Mouse (Mus musculus) hindbrain, embryonic 16.5 days (tissue): Measurements from ENCODE around the gene Oat. TPM values are rescaled to one million over a fixed set of nuclear protein-coding genes. Genes with fewer than 3 reads are reported as not detected.

Experiments used
- ATAC-seq: fragments of 200-750 bp; cut with Nextera tagmentation; 2 replicates; pipeline ENCODE4 v1.8.0; 2017; ENCODE audit warnings: moderate TSS enrichment, moderate library complexity
- H3K27ac ChIP-seq: fragments of 300-500 bp; sonication (generic); 2 replicates; pipeline ENCODE4 v1.5.1; 2014; ENCODE audit warnings: low read depth, mild to moderate bottlenecking, control low read depth, low read length, moderate library complexity
- H3K27me3 ChIP-seq: fragments of 300-500 bp; sonication (generic); replicated peaks from 2 replicates; pipeline ENCODE4 v1.6.1; 2014; ENCODE audit warnings: low read length; ENCODE audit not compliant: control insufficient read depth, insufficient read depth
- H3K36me3 ChIP-seq: fragments of 300-500 bp; sonication (generic); 2 replicates; pipeline ENCODE4 v1.6.1; 2014; ENCODE audit warnings: mild to moderate bottlenecking, low read length, moderate library complexity, mixed read lengths; ENCODE audit not compliant: control insufficient read depth, insufficient read depth
- H3K4me1 ChIP-seq: fragments of 300-500 bp; sonication (generic); 2 replicates; pipeline ENCODE4 v1.6.1; 2014; ENCODE audit warnings: low read depth, low read length; ENCODE audit not compliant: control insufficient read depth, insufficient read depth
- H3K4me2 ChIP-seq: fragments of 300-500 bp; sonication (generic); 2 replicates; pipeline ENCODE4 v1.6.1; 2014; ENCODE audit warnings: mild to moderate bottlenecking, low read length, control low read depth, moderate library complexity
- H3K4me3 ChIP-seq: fragments of 300-500 bp; sonication (generic); 2 replicates; pipeline ENCODE4 v1.5.1; 2014; ENCODE audit warnings: mild to moderate bottlenecking, low read length, control low read depth, moderate library complexity
- H3K9ac ChIP-seq: fragments of 300-500 bp; sonication (generic); 2 replicates; pipeline ENCODE4 v1.6.1; 2014; ENCODE audit warnings: low read depth, mild to moderate bottlenecking, control low read depth, low read length, moderate library complexity
- H3K9me3 ChIP-seq: fragments of 300-500 bp; sonication (generic); 2 replicates; pipeline ENCODE4 v1.6.1; 2014; ENCODE audit warnings: mild to moderate bottlenecking, low read length, moderate library complexity; ENCODE audit not compliant: control insufficient read depth
- WGBS: fragments of 180-500 bp; shearing (Covaris S2); extraction: QIAGEN DNeasy Blood & Tissue Kit; methylation state at CpG from one replicate; pipeline ENCODE4 v1.1.7; 2014; 5-methylcytosine and 5-hydroxymethylcytosine counted together
- polyA plus RNA-seq: library from polyadenylated mRNA; unstranded; fragments of >200 nt; fragmentation: Nextera tagmentation; extraction: Ambion mirVana; gene quantifications from 2 replicates; pipeline ENCODE4 v1.2.1, GENCODE M21; 2015

Gene Oat
- polyA plus RNA-seq, 1 experiment from 2014 or later: 133 TPM

GRCm38 (mm10) chr7:132576891-132577290 is 693 bp upstream of the Oat start:
- ATAC-seq: no peak
- peak overlapping the region; percentile 80 for H3K4me2 ChIP-seq
- H3K9me3 ChIP-seq: no peaks in the 10 kb centered on the region
- no peak overlapping the region for H3K27ac ChIP-seq
- WGBS: 65% methylated on average over 4 of the region's 4 CpGs
- H3K27me3 ChIP-seq: no peaks in the 10 kb centered on the region
- H3K36me3 ChIP-seq: no peaks in the 10 kb centered on the region
- H3K4me3 ChIP-seq: no peak overlapping the region
- no peak overlapping the region for H3K9ac ChIP-seq
- peaks cover 4% of the 10 kb centered on the region for H3K4me1 ChIP-seq

DNA sequence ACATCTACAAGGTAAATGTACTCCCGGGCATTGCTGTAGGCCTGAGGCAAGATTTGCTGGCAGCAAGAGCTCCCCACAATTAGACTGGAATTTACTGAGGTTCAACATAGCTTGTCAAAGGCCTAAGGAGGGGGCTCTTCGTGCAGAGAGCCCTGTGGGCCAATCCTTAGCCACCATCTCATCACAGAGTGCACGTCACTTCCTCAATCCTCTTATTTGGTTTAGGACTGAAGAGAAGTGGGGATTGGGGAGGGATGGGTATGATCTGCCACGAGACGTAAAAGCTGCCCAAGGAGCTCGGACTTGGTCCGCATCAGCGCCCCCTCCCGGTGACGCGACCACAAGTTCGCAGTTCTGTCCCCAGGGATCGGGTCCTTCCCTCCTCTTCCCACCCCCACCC is 575 bp downstream of the Oat start:
- peak; percentile 89 for ATAC-seq
- Histone ChIP-seq H3K27ac (peak overlapping the region; percentile 92), H3K9ac (peak overlapping the region; percentile 77), H3K4me2 (peak overlapping the region; percentile 80), H3K4me1 (peaks cover 7% of the 10 kb centered on the region), H3K9me3 (no peaks in the 10 kb centered on the region), H3K4me3 (peak overlapping the region; percentile 88), H3K27me3 (no peaks in the 10 kb centered on the region), H3K36me3 (no peaks in the 10 kb centered on the region)
- WGBS: 0% methylated on average over 13 of the region's 13 CpGs

DNA sequence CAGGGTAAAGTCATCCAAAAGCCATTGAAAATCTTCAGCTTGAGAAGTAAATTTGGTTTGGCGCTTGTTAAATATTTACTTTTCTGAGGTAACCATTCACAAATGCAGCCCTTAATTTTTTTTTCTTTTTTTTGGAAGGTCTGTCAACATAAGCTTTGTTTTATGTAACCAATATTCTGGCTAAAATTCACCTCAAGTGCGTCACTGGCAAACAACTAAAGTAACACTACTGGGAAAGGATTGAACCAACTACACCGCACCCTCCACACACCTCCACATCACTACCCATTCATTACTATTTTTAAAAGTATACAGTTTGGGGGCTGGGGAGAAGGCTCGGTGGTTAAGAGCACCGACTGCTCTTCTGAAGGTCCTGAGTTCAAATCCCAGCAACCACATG is 1.6 kb downstream of the Oat start:
- H3K36me3 ChIP-seq: no peaks in the 10 kb centered on the region
- peaks cover 7% of the 10 kb centered on the region for H3K4me1 ChIP-seq
- H3K27ac ChIP-seq: no peak overlapping the region
- H3K9me3 ChIP-seq: no peaks in the 10 kb centered on the region
- no peak overlapping the region for H3K4me3 ChIP-seq
- no peak for ATAC-seq
- H3K27me3 ChIP-seq: no peaks in the 10 kb centered on the region
- no peak overlapping the region for H3K4me2 ChIP-seq
- H3K9ac ChIP-seq: no peak overlapping the region
- WGBS: 89% methylated on average over 5 of the region's 5 CpGs

DNA sequence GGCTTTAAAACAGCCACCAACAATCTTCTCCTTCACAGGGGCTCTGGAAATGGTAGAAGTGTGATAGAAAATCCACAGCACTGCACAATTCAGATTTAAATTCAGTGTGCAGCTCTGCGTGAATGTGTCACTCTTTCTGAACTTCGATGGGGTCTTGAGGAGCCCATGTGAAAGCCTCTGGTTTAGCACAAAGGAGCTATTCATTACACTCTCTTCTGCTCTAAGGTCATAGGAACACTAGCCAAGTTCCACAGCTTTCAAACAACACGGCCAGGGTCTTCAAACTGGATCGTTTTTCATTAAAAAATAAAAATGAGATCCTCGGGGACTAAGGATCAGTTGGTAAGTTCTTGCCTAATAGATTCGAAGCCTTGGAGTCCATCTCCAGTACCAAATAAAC is 3.0 kb downstream of the Oat start:
- ATAC-seq: no peak
- peaks cover 7% of the 10 kb centered on the region for H3K4me1 ChIP-seq
- no peak overlapping the region for H3K4me3 ChIP-seq
- H3K27ac ChIP-seq: peak overlapping the region; percentile 55; the same call in 1 of the 2 replicates
- WGBS: 27% methylated on average over 6 of the region's 6 CpGs
- H3K36me3 ChIP-seq: no peaks in the 10 kb centered on the region
- no peak overlapping the region for H3K9ac ChIP-seq
- 0 out of 2 replicates have a peak overlapping the region, but pooled peaks have one; percentile 13 for H3K4me2 ChIP-seq
- no peaks in the 10 kb centered on the region for H3K9me3 ChIP-seq
- no peaks in the 10 kb centered on the region for H3K27me3 ChIP-seq

GRCm38 (mm10) chr7:132572738-132573137 is 3.5 kb downstream of the Oat start:
- H3K9ac ChIP-seq: no peak overlapping the region
- H3K27ac ChIP-seq: peak overlapping the region; percentile 52; the same call in 1 of the 2 replicates
- H3K4me1 ChIP-seq: peaks cover 7% of the 10 kb centered on the region
- H3K27me3 ChIP-seq: no peaks in the 10 kb centered on the region
- WGBS: 66% methylated on average over 3 of the region's 3 CpGs
- no peak overlapping the region for H3K4me3 ChIP-seq
- no peak overlapping the region for H3K4me2 ChIP-seq
- no peaks in the 10 kb centered on the region for H3K9me3 ChIP-seq
- ATAC-seq: no peak
- no peaks in the 10 kb centered on the region for H3K36me3 ChIP-seq

GRCm38 (mm10) chr7:132571481-132571880 is 4.7 kb downstream of the Oat start:
- H3K4me1 ChIP-seq: peaks cover 5% of the 10 kb centered on the region
- peak overlapping the region; percentile 18; the same call in 1 of the 2 replicates for H3K4me2 ChIP-seq
- H3K36me3 ChIP-seq: peaks cover 4% of the 10 kb centered on the region; the same call in 1 of the 2 replicates
- no peaks in the 10 kb centered on the region for H3K27me3 ChIP-seq
- no peak overlapping the region for H3K9ac ChIP-seq
- no peak overlapping the region for H3K4me3 ChIP-seq
- 71% methylated on average over 8 of the region's 8 CpGs for WGBS
- H3K27ac ChIP-seq: no peak overlapping the region
- ATAC-seq: no peak
- H3K9me3 ChIP-seq: no peaks in the 10 kb centered on the region

GRCm38 (mm10) chr7:132570071-132570470 is 6.1 kb downstream of the Oat start:
- Histone ChIP-seq H3K27me3 (no peaks in the 10 kb centered on the region), H3K9ac (no peak overlapping the region), H3K9me3 (no peaks in the 10 kb centered on the region), H3K4me2 (no peak overlapping the region), H3K36me3 (peaks cover 4% of the 10 kb centered on the region; the same call in 1 of the 2 replicates), H3K4me3 (no peak overlapping the region), H3K27ac (no peak overlapping the region), H3K4me1 (peaks cover 3% of the 10 kb centered on the region)
- WGBS: 76% methylated on average over 5 of the region's 5 CpGs
- ATAC-seq: 0 out of 2 replicates have a peak, but pooled peaks have one; percentile 46

DNA sequence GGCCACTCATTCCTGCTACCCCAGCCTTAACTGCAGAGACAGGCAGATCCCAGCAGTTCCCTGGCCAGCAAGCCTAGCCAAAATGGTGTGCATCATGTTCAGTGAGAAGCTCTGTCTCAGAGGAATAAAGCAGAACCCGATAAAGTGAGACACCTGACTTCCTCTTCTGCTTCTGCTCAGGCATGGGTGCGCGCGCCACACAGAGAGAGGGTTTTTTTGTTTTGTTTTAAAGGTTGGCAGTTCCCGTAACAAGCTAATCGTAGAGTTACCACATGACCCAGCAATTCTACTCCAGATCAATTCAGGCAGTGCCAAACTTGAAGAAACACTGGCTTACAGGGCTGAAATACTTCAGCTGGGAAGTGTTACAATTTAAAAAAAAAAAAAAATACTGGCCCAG is 7.4 kb downstream of the Oat start:
- 81% methylated on average over 6 of the region's 6 CpGs for WGBS
- H3K9ac ChIP-seq: no peak overlapping the region
- no peak overlapping the region for H3K4me3 ChIP-seq
- H3K27ac ChIP-seq: no peak overlapping the region
- no peak for ATAC-seq
- H3K4me2 ChIP-seq: no peak overlapping the region
- no peaks in the 10 kb centered on the region for H3K27me3 ChIP-seq
- H3K4me1 ChIP-seq: peaks cover 3% of the 10 kb centered on the region
- peaks cover 8% of the 10 kb centered on the region for H3K36me3 ChIP-seq
- H3K9me3 ChIP-seq: no peaks in the 10 kb centered on the region

- Histone ChIP-seq H3K27me3 (no peaks in the 10 kb centered on the region), H3K36me3 (peaks cover 14% of the 10 kb centered on the region), H3K4me3 (no peak overlapping the region), H3K4me2 (no peak overlapping the region), H3K9me3 (no peaks in the 10 kb centered on the region), H3K27ac (no peak overlapping the region), H3K9ac (no peak overlapping the region), H3K4me1 (no peaks in the 10 kb centered on the region; the same call in 1 of the 2 replicates)
- WGBS: 34% methylated on average over 1 of the region's 1 CpGs
- ATAC-seq: no peak
Observed at GRCm38 (mm10) chr7:132565831-132566230, 10.4 kb downstream of the Oat start.
